Mouse (Mus musculus) embryonic facial prominence, embryonic 15.5 days (tissue): ENCODE data around the gene Lrrc8e. TPM values are rescaled to one million over a fixed set of nuclear protein-coding genes. Genes with fewer than 3 reads are reported as not detected.

Experiments
- ATAC-seq: fragments of 200-750 bp; cut with Nextera tagmentation; 2 replicates; pipeline ENCODE4 v1.8.0; 2017; ENCODE audit warnings: low read depth, moderate TSS enrichment; ENCODE audit not compliant: insufficient number of reproducible peaks, low FRiP score, low TSS enrichment
- H3K27ac ChIP-seq: fragments of 300-500 bp; sonication (generic); replicated peaks from 2 replicates; pipeline ENCODE4 v1.5.1; 2015; ENCODE audit warnings: mild to moderate bottlenecking, inconsistent platforms
- H3K27me3 ChIP-seq: fragments of 300-500 bp; sonication (generic); 2 replicates; pipeline ENCODE4 v1.6.1; 2015; ENCODE audit warnings: inconsistent platforms
- H3K36me3 ChIP-seq: fragments of 300-500 bp; sonication (generic); 2 replicates; pipeline ENCODE4 v1.6.1; 2015; ENCODE audit warnings: mild to moderate bottlenecking, inconsistent platforms
- H3K4me1 ChIP-seq: fragments of 300-500 bp; sonication (generic); 2 replicates; pipeline ENCODE4 v1.6.1; 2015; ENCODE audit warnings: inconsistent platforms
- H3K4me2 ChIP-seq: fragments of 300-500 bp; sonication (generic); replicated peaks from 2 replicates; pipeline ENCODE4 v1.6.1; 2015; ENCODE audit warnings: mild to moderate bottlenecking, inconsistent platforms
- H3K4me3 ChIP-seq: fragments of 300-500 bp; sonication (generic); replicated peaks from 2 replicates; pipeline ENCODE4 v1.5.1; 2015; ENCODE audit warnings: mild to moderate bottlenecking, inconsistent platforms
- H3K9ac ChIP-seq: fragments of 300-500 bp; sonication (generic); 2 replicates; pipeline ENCODE4 v1.6.1; 2015; ENCODE audit warnings: inconsistent platforms
- H3K9me3 ChIP-seq: fragments of 300-500 bp; sonication (generic); replicated peaks from 2 replicates; pipeline ENCODE4 v1.6.1; 2016; ENCODE audit warnings: inconsistent platforms
- WGBS: fragments of 180-500 bp; shearing (Covaris S2); methylation state at CpG from one replicate; pipeline ENCODE4 v1.1.7; 2015; 5-methylcytosine and 5-hydroxymethylcytosine counted together
- polyA plus RNA-seq: library from polyadenylated mRNA; unstranded; fragments of >200 nt; fragmentation: Nextera tagmentation; extraction: Ambion mirVana; gene quantifications from 2 replicates; pipeline ENCODE4 v1.2.1, GENCODE M21; 2015

The Lrrc8e gene
- polyA plus RNA-seq = 3.2 and 3.5 TPM in 2 replicates

DNA sequence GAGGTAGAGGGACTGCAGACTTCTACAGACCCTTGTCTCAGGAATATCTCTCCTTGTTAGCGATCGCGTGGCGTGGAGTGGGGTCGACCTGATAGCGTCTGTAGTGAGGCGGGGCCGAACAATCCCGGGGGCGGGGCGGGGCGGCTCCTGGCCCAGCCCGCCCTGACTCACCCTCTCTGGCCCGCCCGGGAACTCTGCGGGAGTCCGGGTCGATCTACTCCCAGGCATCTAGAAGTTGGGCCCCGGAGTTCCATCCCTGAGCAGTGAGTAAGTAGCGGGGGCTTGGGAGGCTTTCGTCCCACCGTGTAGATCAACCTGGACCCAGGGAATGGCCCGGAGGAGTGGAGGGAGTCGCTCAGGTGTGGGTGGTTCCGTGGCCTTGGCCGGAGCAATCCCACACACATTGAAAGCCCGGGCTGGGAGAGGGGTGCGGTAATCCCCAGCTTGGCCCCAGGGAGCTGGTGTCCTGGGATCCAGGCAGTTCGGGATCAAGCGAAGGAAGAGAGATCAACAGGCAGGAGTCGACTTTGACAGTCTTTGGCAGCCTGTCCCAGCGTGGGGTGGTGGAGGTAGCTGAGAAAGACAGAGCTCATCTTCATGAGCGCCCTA is at the start of gene Lrrc8e:
Gene Lrrc8e, plus strand, starts transcription at position 89 of the 609 bp plus-strand sequence.
- Histone ChIP-seq H3K9ac (0 out of 2 replicates have a peak within 1 kb of the TSS, but pooled peaks have one; percentile 21), H3K4me3 (peak within 1 kb of the TSS; percentile 41), H3K4me2 (peak within 1 kb of the TSS; percentile 61), H3K27ac (no peak within 1 kb of the TSS), H3K4me1 (no peaks in the 10 kb centered on the region; the same call in 1 of the 2 replicates), H3K36me3 (no peaks in the 10 kb centered on the region), H3K27me3 (peaks cover 17% of the 10 kb centered on the region), H3K9me3 (no peaks in the 10 kb centered on the region)
- ATAC-seq = peak; percentile 62
- 4% methylated on average over 33 of the region's 33 CpGs for WGBS

DNA sequence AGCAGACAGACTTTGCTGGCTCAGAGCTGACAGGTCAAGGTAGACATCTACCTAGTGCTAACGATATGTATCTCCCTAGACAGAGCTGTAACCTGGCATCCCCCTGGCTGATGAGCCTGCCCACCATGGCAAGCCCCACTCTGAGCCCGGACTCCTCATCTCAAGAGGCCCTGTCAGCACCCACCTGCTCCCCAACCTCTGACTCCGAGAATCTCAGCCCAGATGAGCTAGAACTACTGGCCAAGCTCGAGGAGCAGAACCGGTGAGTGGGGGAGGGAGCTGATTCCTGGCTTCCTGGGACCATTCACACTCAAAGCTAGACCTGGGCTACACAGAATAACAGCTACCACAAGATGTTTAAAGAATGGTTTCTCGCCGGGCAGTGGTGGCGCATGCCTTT is 43.2 kb upstream of the Lrrc8e start:
- no peak for ATAC-seq
- WGBS = 83% methylated on average over 8 of the region's 8 CpGs
- Histone ChIP-seq H3K27me3 (no peaks in the 10 kb centered on the region), H3K4me2 (no peak overlapping the region), H3K4me1 (no peaks in the 10 kb centered on the region), H3K4me3 (no peak overlapping the region), H3K9me3 (no peaks in the 10 kb centered on the region), H3K27ac (no peak overlapping the region), H3K36me3 (peaks cover 37% of the 10 kb centered on the region), H3K9ac (no peak overlapping the region)

DNA sequence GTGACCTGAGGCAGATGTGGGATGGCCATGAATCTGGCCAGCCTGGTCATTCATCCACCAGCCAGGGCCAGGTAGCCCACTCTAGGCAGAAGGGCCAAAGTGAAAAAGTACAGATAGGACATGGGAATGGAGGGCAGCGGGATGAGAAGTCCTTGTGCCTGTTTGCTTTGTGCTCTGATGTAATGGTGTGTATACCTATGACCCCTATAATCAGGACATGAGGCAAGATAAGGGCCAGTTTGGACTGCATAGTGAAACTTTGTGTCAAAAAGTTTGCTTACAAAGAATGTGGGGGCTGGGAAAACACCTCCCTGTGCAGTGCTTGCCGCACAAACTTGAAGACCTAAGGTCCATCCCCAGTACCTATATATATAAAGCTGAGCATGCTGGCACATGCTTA is 40.5 kb upstream of the Lrrc8e start:
- Histone ChIP-seq H3K9me3 (no peaks in the 10 kb centered on the region), H3K4me1 (no peaks in the 10 kb centered on the region), H3K4me3 (no peak overlapping the region), H3K9ac (no peak overlapping the region), H3K36me3 (peaks cover 37% of the 10 kb centered on the region), H3K27me3 (no peaks in the 10 kb centered on the region), H3K4me2 (no peak overlapping the region), H3K27ac (no peak overlapping the region)
- WGBS = 97% methylated on average over 2 of the region's 2 CpGs
- ATAC-seq = no peak

DNA sequence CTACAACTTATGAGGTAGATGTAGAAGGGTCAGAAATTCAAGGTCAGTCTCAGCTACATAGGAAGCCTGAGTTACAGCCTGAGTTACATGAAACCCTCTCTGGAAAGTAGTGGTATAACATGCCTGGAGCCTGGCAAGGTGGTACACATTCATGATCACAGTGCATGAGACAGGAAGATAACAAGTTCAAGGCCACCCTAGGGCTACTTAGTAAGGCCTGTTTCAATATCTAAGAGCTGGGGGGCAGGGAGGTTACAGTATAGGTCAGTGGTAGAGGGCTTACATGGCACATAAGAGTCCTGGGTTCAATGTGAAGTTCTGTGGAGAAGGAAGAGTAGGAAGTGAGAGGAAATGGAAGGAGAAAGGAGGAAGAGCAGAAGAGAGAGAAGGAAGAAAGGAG is 38.0 kb upstream of the Lrrc8e start:
- Histone ChIP-seq H3K4me1 (peaks cover 15% of the 10 kb centered on the region), H3K4me2 (no peak overlapping the region), H3K9ac (no peak overlapping the region), H3K4me3 (no peak overlapping the region), H3K9me3 (no peaks in the 10 kb centered on the region), H3K27ac (no peak overlapping the region), H3K36me3 (peaks cover 34% of the 10 kb centered on the region), H3K27me3 (no peaks in the 10 kb centered on the region)
- ATAC-seq = no peak

DNA sequence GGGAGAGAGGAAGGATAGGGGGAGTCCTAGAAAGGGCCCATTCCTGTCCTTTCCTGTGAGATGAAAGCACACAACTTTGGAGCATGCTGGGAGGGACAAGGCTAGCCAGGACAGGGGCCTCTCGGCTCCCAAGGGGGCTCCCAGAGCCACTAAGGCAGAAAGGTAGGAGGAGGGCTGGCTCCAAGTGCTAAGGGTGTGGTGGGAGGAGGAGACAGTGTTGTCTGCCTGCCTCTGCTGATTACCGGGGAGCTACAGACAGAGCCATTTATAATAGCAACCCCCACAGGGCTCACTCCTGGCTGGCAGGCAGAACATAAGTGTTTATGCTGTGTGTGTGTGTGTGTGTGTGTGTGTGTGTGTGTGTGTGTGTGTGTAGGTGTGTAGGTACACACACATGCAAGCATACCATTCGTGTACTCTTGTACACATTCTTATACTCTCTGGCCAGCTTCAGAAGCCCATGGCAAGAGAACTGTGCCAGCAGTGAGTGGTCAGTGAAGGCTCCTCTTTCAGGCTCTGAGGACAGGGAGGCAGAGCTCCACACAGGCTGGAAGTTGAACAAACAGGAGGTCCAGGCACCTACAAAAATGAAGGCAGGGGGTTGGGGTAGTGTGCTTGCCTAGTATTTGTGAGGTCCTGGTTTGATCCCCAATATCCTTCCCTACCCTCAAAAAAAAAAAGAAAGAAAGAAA is 37.5 kb upstream of the Lrrc8e start:
- no peak for ATAC-seq
- H3K27ac ChIP-seq = no peak overlapping the region
- peaks cover 16% of the 10 kb centered on the region for H3K4me1 ChIP-seq
- H3K4me3 ChIP-seq = no peak overlapping the region
- no peaks in the 10 kb centered on the region for H3K9me3 ChIP-seq
- H3K36me3 ChIP-seq = peaks cover 30% of the 10 kb centered on the region
- WGBS = 21% methylated on average over 3 of the region's 3 CpGs
- no peak overlapping the region for H3K4me2 ChIP-seq
- H3K27me3 ChIP-seq = no peaks in the 10 kb centered on the region
- no peak overlapping the region for H3K9ac ChIP-seq

DNA sequence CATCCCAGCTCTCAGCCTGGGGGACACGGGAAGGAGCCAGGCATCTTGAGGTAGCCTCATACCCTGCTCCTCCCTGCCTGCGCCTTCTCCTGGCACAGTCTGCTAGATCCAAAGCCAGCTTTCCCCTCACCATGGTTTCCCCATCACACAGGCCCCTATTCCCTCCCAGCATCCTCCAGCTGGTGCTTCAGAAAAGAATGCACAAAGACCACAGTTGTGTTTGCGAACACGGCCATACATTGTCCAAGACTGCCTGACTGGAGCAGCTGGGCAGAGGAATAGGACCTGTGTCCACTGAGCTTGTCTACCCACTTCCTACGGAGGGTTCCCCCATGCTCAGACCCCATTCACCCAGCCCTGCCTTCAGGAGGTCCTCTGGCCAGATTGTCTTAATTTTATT is 34.3 kb upstream of the Lrrc8e start:
- no peak for ATAC-seq
- Histone ChIP-seq H3K4me1 (peaks cover 16% of the 10 kb centered on the region), H3K4me2 (no peak overlapping the region), H3K9ac (no peak overlapping the region), H3K9me3 (no peaks in the 10 kb centered on the region), H3K27me3 (no peaks in the 10 kb centered on the region), H3K36me3 (peaks cover 9% of the 10 kb centered on the region), H3K27ac (peak overlapping the region; percentile 34; the same call in 1 of the 2 replicates), H3K4me3 (no peak overlapping the region)
- WGBS = 54% methylated on average over 5 of the region's 5 CpGs

DNA sequence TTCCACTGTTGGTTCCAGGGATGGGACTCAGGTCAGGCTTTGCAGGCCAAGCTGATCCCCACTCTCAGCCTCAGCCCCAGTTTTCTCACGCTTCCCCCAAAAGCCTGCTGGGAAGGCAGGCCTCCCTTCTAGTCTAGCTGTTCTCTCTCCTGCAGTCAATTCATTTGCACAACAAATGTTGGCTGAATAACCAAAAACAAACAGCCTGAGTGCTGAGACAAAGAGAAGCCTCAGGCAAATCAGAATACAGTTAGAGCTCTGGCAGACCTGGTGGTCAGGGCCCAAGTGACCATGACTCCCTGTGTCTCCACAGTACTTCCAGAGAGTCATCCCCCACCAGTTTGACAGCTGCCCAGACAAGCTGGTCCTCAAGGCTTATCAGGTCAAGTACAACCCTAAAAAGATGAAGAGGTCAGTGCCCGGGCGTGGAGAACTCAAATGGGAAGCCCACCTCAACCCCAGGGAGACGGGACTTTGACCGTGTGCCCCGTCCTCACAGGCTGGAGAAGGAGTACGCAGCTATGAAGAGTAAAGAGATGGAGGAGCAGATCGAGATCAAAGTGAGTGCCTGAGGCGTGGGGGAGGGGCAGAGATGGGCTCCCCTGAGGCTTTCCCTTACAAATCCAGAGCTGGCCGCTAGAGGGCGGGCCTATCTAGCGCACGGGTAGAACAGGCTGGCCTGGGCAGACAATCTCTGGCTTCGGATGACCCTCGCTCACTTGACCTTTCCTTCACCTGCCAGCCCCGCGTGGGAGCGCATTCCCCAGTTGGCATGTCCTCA is 33.6 kb upstream of the Lrrc8e start:
- Histone ChIP-seq H3K4me3 (no peak overlapping the region), H3K27ac (peak overlapping the region; percentile 34; the same call in 1 of the 2 replicates), H3K9ac (no peak overlapping the region), H3K4me2 (peak overlapping the region; percentile 8; the same call in 1 of the 2 replicates), H3K4me1 (peaks cover 16% of the 10 kb centered on the region), H3K27me3 (no peaks in the 10 kb centered on the region), H3K36me3 (peaks cover 3% of the 10 kb centered on the region; the same call in 1 of the 2 replicates), H3K9me3 (no peaks in the 10 kb centered on the region)
- peak; percentile 71 for ATAC-seq
- 13% methylated on average over 18 of the region's 18 CpGs for WGBS

DNA sequence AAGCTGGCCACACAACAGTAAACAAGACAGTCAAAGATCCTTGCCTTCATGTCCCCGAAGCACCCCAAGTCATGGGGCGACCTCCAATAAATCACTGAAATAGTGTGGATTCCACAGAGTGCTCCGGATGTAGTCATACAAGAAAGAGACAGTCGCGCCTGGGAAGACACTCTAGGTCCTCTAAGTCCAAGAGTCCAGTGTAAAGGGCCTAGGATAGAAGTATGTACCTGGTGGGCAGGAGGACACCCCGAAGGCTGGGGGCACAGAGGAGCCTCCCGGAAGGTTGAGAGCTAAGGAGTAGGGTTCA is 33.1 kb upstream of the Lrrc8e start:
- no peaks in the 10 kb centered on the region for H3K27me3 ChIP-seq
- 60% methylated on average over 7 of the region's 7 CpGs for WGBS
- H3K4me2 ChIP-seq = peak overlapping the region; percentile 8; the same call in 1 of the 2 replicates
- peaks cover 4% of the 10 kb centered on the region; the same call in 1 of the 2 replicates for H3K36me3 ChIP-seq
- ATAC-seq = no peak
- H3K9ac ChIP-seq = no peak overlapping the region
- no peak overlapping the region for H3K4me3 ChIP-seq
- no peaks in the 10 kb centered on the region for H3K9me3 ChIP-seq
- H3K27ac ChIP-seq = no peak overlapping the region
- H3K4me1 ChIP-seq = peaks cover 16% of the 10 kb centered on the region

DNA sequence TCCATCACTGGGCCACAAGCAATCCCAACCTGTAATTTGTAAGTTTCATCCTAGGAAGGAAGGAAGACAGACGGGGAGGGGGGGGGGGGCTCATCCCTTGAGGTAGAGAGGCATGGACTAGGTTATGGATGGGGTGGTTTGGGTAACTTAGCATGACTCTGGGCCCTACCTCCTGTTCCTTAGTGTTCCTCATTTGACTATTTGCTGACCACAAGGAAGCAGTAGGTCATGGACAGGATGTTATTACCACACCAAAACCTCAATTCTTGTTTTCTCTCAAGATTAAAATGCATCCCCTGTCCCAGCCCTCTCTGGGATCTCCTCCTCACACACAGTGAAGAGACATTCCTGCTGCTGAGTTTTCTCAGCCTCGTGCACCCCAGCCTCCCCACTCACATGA is 25.3 kb upstream of the Lrrc8e start:
- Histone ChIP-seq H3K4me2 (no peak overlapping the region), H3K36me3 (peaks cover 22% of the 10 kb centered on the region; the same call in 1 of the 2 replicates), H3K27ac (no peak overlapping the region), H3K4me1 (0 out of 2 replicates have a peak, but pooled peaks cover 3% of the 10 kb centered on the region), H3K9me3 (no peaks in the 10 kb centered on the region), H3K9ac (no peak overlapping the region), H3K4me3 (no peak overlapping the region), H3K27me3 (peaks cover 25% of the 10 kb centered on the region)
- no peak; the same call in 1 of the 2 replicates for ATAC-seq
- WGBS = 59% methylated on average over 2 of the region's 2 CpGs

DNA sequence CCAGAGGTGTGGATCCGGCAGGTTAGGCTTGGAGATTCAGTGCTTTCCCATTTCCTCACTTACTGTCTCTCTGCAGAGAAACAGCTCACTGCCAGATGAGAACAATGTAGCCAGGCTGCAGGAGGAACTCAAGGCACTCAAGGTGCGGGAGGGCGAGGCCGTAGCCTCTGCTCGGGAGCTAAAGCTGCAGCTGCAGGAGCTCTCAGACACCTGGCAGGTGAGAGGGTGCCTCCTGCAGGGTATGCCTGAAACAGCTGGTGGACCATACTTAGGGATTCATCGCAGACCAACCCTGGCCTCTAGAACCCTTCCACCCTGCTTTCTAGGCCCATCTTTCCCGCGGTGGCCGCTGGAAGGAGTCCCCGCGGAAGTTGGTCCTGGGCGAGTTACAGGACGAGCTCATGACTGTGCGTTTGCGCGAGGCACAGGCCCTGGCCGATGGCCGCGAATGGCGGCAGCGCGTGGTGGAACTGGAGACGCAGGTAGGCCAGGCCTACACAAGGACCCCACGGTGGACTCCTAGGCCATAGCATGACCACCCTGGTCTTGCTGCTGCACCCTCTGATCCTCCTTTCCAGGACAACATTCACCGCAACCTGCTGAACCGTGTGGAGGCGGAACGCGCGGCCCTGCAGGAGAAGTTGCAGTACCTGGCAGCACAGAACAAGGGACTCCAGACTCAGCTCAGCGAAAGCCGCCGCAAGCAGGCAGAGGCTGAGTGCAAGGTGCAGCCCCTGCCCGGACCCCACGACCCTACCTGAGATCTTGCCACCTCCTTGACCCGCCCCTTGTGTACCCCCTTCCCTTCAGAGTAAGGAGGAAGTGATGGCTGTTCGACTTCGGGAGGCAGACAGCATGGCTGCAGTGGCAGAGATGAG is 21.1 kb upstream of the Lrrc8e start:
- ATAC-seq = no peak
- Histone ChIP-seq H3K4me2 (no peak overlapping the region), H3K9me3 (no peaks in the 10 kb centered on the region), H3K27ac (no peak overlapping the region), H3K9ac (no peak overlapping the region), H3K36me3 (0 out of 2 replicates have a peak, but pooled peaks cover 15% of the 10 kb centered on the region), H3K4me1 (peaks cover 9% of the 10 kb centered on the region), H3K27me3 (peaks cover 28% of the 10 kb centered on the region), H3K4me3 (no peak overlapping the region)
- WGBS = 33% methylated on average over 38 of the region's 38 CpGs
